Mouse (Mus musculus) bone marrow, adult 2 months (tissue): ENCODE data around the gene Uck2. TPM values are rescaled to one million over a fixed set of nuclear protein-coding genes. Genes with fewer than 3 reads are reported as not detected.

Source experiments
- H3K27ac ChIP-seq: fragments of 200-500 bp; 2 replicates; pipeline ENCODE4 v1.5.1; 2012; ENCODE audit warnings: low read depth, mild to moderate bottlenecking, control low read depth, inconsistent platforms, low read length; ENCODE audit not compliant: control insufficient read depth, poor library complexity, insufficient read depth
- H3K4me1 ChIP-seq: fragments of 200-500 bp; 2 replicates; pipeline ENCODE4 v1.6.1; 2011; ENCODE audit warnings: low read length; ENCODE audit not compliant: control insufficient read depth, insufficient read depth
- H3K4me3 ChIP-seq: fragments of 200-500 bp; replicated peaks from 2 replicates; pipeline ENCODE3; 2011; ENCODE audit warnings: mild to moderate bottlenecking, low read depth, low read length, control low read depth; ENCODE audit not compliant: control insufficient read depth
- CTCF ChIP-seq: fragments of 200-500 bp; IDR thresholded peaks from 2 replicates; pipeline ENCODE4 v1.5.1; 2011; ENCODE audit warnings: low read length, control low read depth; ENCODE audit not compliant: control insufficient read depth, insufficient read depth
- POLR2A ChIP-seq: fragments of 200-500 bp; IDR thresholded peaks from 2 replicates; pipeline ENCODE4 v1.6.1; 2011; ENCODE audit warnings: low read depth, mild to moderate bottlenecking, control low read depth, low read length, borderline replicate concordance; ENCODE audit not compliant: control insufficient read depth
- WGBS: fragments of 180-500 bp; shearing (Covaris S2); methylation state at CpG from one replicate; pipeline ENCODE4 v1.1.7; 2018; 5-methylcytosine and 5-hydroxymethylcytosine counted together
- polyA plus RNA-seq: library from polyadenylated mRNA; stranded (reverse); fragments of >200 nt; gene quantifications from 2 replicates; pipeline ENCODE4 v1.2.4, GENCODE M21; 2011; ENCODE audit warnings: low replicate concordance; ENCODE audit not compliant: missing spikeins, insufficient read depth, insufficient read length

Gene Uck2
- polyA plus RNA-seq, 1 experiment = 42.3 TPM

DNA sequence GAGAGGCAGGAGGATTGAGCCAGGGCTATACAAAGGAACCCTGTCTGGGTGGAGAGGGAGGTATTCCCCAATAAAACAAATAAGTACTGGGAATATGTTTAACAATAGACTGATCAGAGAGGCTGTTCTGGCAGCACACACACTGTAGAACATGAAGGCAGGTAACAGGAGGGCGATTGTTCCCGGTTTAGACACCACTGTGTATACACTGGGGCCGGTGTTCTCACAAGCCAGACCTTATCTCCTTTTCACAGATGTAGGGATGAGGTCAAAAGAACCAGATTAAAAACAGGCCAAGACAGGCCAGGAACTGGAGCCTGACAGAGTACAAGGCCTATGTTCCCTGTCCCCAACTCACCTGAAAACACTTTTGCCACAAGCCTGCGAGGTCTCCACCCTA lies 13.8 kb downstream of the Uck2 start:
- WGBS = 32% methylated on average over 4 of the region's 4 CpGs
- H3K4me1 ChIP-seq = peaks cover 20% of the 10 kb centered on the region
- no peak overlapping the region for H3K4me3 ChIP-seq
- TF ChIP-seq POLR2A = no peak
- no peak for TF ChIP-seq CTCF
- H3K27ac ChIP-seq = peak overlapping the region; percentile 46

- Histone ChIP-seq H3K27ac (no peak overlapping the region), H3K4me1 (peaks cover 20% of the 10 kb centered on the region), H3K4me3 (no peak overlapping the region)
- TF ChIP-seq CTCF = no peak
- no peak for TF ChIP-seq POLR2A
- WGBS = 34% methylated on average over 19 of the region's 19 CpGs
Observed at GRCm38 (mm10) chr1:167270342-167271111, 14.6 kb downstream of the Uck2 start.

DNA sequence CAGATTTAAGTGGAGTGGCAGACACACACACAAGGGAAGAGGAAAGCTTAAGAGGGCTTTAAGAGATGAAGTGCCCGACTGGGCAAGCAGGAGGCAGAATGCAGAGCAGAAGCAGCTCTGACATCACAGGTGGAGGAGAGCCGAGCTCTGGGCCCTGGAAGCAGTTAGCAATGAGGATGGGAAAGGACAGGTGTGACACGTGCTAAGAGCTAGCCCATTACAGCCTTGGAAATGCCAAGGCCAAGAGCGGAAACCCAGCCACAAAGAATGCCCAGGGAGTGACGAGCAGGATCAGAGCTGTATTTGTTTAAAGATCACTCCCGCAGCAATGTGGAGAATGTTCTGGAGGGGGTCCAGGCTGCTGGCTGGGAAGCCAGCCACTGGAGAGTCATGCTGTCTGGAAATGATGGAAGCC lies 15.3 kb downstream of the Uck2 start:
- Histone ChIP-seq H3K27ac (0 out of 2 replicates have a peak overlapping the region, but pooled peaks have one; percentile 10), H3K4me3 (no peak overlapping the region), H3K4me1 (peaks cover 20% of the 10 kb centered on the region)
- WGBS = 42% methylated on average over 6 of the region's 6 CpGs
- TF ChIP-seq POLR2A (no peak), CTCF (no peak)

GRCm38 (mm10) chr1:167269350-167269811 lies 15.7 kb downstream of the Uck2 start:
- Histone ChIP-seq H3K4me3 (no peak overlapping the region), H3K4me1 (peaks cover 20% of the 10 kb centered on the region), H3K27ac (peak overlapping the region; percentile 82)
- WGBS = 4% methylated on average over 14 of the region's 14 CpGs
- TF ChIP-seq POLR2A (no peak), CTCF (no peak)

- H3K4me1 ChIP-seq = peaks cover 20% of the 10 kb centered on the region
- H3K27ac ChIP-seq = peak overlapping the region; percentile 71
- no peak overlapping the region for H3K4me3 ChIP-seq
- TF ChIP-seq POLR2A = no peak
- no peak for TF ChIP-seq CTCF
- 18% methylated on average over 9 of the region's 9 CpGs for WGBS
Observed at GRCm38 (mm10) chr1:167268360-167269063, 16.6 kb downstream of the Uck2 start.

- peaks cover 21% of the 10 kb centered on the region for H3K4me1 ChIP-seq
- 52% methylated on average over 3 of the region's 3 CpGs for WGBS
- H3K27ac ChIP-seq = no peak overlapping the region
- TF ChIP-seq POLR2A = no peak
- no peak for TF ChIP-seq CTCF
- no peak overlapping the region for H3K4me3 ChIP-seq
Observed at GRCm38 (mm10) chr1:167266720-167267119, 18.4 kb downstream of the Uck2 start.

- peaks cover 17% of the 10 kb centered on the region for H3K4me1 ChIP-seq
- WGBS = 33% methylated on average over 4 of the region's 4 CpGs
- H3K4me3 ChIP-seq = no peak overlapping the region
- TF ChIP-seq POLR2A (no peak), CTCF (no peak)
- no peak overlapping the region for H3K27ac ChIP-seq
Observed at GRCm38 (mm10) chr1:167265366-167265765, 19.8 kb downstream of the Uck2 start.

GRCm38 (mm10) chr1:167262489-167263041 lies 22.6 kb downstream of the Uck2 start:
- Histone ChIP-seq H3K4me3 (no peak overlapping the region), H3K27ac (no peak overlapping the region), H3K4me1 (peaks cover 1% of the 10 kb centered on the region; the same call in 1 of the 2 replicates)
- TF ChIP-seq CTCF = no peak
- TF ChIP-seq POLR2A = no peak
- WGBS = 48% methylated on average over 10 of the region's 10 CpGs
